Mouse (Mus musculus) left cerebral cortex, postnatal 4 days (tissue): ENCODE measurements around the gene Fam172a. TPM values are rescaled to one million over a fixed set of nuclear protein-coding genes. Genes with fewer than 3 reads are reported as not detected.
A peak's percentile ranks its signal among the peaks of the same experiment; 100 is the strongest.

Experiments
- DNase-seq: peaks from one replicate; pipeline ENCODE4 v3.0.0-alpha.2; 2022
- intact Hi-C: fragments of 180-260 bp; cut with DNase I; formaldehyde crosslinking; loops from one replicate; pipeline ENCODE4 v1.15.1; 2025
- total RNA-seq, 2 experiments: library from RNA; stranded (reverse); gene quantifications; 2 replicates each; pipeline ENCODE4 v1.2.3; 2021

Gene Fam172a
- total RNA-seq, 2 experiments from 2014 or later, result 49.4 to 54.2 TPM

DNA sequence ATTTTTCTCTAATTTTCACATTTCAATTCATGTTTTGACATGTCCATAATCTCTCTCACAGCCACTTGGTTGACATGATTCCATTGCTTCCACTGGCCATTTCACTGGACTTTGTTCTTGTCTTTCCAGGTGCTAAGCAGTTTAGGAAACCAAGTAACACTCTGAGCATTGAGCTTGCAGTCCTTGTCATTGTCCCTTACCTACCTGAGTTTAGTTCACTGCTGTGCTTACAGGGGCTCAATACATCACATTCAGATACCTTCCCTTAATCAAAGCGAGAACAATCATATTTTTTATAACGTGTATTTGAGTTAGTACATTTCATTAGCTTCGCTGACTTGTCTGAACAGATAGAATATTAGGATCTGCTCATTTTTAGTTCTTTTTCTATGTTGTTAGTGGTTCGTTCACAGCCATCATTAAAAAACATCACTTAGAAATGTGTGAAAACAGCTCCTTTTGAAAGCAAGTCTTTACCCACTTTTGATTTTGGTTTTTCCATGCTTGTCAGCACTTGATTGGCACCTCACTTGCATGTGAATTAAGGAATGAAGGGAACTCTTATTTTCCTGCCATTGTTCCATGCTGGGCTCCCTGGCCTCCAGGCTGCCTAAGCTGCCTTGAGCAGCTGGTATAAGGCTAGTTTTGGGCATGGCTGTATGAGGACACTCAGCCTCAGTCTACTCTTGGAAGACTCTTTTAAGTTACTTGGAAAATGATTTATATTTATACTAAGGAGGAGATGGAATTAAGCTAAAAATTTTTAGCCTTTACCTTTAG, 257.9 kb downstream of the Fam172a start:
- no peak for DNase-seq
- intact Hi-C loops, result no loop called here

DNA sequence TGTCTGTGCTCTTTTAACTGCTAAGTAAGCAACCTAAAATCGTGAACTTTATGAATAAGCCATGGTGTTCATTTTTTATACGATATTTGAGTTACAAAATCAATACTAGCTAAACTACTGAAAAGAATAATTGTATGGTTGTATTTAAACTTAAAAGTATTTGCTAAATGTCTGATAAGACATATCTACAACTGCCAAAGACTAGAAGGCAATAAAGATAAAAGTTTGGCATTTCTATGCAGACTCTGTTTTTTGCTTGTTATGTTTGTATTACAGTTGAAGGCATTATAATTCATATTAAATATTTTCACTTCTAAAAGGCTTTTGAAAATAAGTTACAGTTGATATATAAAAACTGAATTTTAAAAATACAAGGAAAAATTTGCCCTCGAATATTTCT, 274.4 kb downstream of the Fam172a start:
- no peak for DNase-seq
- intact Hi-C loops, result no loop called here

DNA sequence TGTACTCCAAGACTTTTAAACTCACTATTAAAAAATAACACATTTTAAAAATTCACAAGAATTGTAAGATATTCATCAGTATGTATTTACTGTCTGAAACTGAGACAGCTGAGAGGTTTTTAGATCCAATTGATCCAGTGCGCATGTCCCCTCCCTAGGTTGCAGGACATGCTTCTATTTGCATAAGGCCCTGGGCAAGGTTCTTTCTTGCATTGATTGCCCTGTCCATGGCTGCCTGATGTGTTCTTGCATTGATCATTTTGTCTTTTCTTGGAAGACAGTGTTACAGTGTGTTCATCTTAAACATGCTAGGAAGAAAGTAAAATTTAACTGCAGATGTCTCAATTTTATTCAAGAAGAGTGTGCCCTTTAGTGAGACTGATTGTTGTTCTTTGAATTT, 275.3 kb downstream of the Fam172a start:
- intact Hi-C loops, result no loop called here
- DNase-seq, result no peak

DNA sequence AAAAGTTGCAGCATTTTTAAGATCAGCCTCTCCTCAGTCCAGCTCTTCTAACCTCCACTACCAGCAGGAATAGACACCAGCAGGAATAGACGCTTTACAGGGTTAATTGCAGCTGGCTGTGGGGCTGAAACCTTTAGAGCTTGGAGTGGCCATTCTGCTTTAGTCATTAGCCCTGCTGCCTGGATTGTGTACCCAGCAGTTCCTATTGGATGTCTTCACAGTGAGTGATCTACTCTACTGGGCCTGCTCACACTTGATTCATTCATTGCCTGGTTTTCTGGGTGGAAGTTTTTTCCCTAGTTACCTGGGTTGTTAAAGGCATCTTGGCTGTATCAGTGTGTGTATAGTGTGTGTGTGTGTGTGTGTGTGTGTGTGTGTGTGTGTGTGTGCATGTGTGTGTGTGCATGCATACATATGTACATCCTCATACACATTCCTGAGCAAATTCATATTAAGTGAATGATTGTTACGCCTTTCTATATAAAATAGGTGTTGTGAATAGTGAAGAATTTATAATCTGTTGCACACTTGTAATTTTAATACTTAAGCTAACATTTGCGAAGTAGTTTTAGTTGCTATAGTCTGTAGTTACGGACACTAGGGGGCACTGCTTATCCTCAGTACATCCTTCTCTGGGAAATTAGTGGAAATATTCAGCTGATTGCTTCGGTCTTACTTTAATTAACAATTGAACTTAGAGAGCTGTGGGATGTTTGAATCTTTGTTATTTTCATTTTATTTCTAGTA, 280.4 kb downstream of the Fam172a start:
- intact Hi-C loops, result loop anchor here (5.0 kb wide), 1 partner anchor 195 kb away; no protein-coding TSS in a partner anchor
- peak; percentile 37 for DNase-seq

DNA sequence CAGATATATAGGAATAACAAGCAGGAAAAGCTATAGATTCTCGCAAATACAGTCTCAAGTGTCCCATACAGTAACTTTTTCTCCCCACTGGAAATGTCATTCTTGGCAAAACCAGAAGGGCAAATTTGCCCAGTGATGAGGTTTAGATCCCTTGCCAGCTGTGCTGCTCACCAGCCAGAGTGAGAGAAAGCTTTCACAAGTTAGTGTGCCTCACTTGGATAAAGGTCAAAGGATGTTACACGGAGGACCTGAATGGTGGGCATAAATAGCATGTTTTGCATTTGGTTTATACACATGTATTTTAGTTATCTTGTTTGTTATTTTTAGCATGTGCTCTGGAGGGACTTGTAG, 281.0 kb downstream of the Fam172a start:
- intact Hi-C loops, result loop anchor here (5.0 kb wide), 1 partner anchor 194 kb away; no protein-coding TSS in a partner anchor
- peak; percentile 3 for DNase-seq

DNA sequence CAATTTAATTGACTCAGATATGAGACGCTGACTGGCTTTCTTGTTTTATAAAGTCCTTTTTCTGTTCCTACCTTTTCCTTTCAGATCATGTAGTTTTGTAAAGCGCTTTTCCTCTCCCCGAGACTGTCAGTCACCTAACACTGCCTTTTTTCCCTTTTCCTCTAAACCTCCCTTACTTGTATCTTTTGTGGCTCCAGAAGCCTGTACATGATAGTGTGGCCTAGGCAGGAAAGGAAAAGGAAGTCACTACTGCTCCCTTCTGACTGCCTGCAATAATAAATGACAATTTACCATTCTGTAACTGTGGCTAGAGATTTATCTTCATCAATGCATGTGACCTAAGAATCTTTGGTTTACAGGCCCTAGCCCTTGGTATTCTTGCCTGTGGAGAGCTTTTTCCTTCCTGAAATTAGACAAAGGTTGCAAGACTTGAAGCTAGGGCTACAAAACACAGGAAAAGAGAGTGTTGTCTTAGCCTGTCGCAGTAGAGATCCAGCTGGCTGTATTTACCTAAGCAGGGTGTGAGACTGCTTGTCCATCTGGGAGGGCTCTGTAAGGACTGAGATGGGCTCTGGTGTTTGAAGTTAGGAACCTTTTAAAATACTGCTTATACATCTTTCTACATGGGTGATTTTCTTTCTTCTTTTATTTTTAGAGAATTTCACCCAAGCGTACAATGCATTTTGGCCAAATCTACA, 289.5 kb downstream of the Fam172a start:
- no peak for DNase-seq
- intact Hi-C loops, result no loop called here

DNA sequence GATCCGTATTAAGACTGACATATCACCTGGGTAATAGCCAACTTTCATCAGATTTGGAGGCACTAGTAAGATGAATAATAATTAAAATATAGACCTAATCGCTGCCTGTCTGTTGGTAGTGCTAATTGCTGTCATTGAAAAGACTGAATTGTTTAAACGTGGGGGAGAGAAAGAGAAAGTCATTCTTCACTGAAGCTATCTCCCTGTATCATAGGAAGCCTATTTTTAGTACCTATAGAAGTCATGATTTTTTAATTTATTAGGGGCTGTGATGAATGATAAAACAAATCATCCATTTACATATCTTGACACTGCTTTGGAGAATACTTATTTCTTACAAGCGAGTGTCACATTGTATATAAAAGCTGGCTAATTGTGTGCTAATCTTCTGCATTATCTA, 302.8 kb downstream of the Fam172a start:
- intact Hi-C loops, result no loop called here
- DNase-seq, result no peak

DNA sequence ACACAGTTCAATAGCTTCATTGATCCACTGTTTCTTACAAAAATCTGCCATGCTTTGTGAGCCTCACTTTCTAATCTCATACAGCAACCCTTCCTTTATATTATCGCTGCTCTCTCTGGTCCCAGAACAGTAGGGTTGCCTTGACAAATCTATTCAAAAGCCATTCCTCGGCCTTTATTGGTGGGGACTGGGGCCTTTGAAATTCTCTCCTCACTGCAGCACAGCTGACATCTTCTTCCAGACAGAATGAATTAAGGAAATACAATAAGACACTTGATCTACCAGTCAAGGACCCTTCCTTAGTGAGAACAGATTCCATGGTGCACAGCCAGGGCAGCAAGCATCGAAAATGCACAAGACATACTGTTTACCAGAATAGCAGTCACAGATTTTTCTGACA, 303.5 kb downstream of the Fam172a start:
- intact Hi-C loops, result no loop called here

DNA sequence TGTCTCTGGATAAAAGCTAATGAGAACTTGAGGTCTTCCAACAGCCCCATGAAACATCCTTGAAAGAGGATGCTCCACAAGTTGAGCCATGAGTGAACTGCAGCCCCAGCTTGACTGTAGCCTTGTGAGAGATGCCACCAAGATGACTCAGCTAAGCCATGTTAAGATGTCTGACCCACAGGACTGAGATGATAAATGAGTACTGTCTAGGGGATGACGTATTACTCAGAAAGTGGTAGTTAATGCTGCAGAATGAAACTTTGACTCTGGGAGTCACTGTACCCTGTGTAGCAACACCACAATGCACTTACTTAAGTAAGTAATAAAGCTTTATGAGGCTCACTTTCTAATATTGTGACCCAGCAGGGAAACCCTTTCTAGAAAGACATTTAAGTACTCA, 308.3 kb downstream of the Fam172a start:
- intact Hi-C loops, result no loop called here
- DNase-seq, result no peak

More for the DNA sequence above, 303.5 kb downstream of the Fam172a start:
- DNase-seq, result no peak

DNA sequence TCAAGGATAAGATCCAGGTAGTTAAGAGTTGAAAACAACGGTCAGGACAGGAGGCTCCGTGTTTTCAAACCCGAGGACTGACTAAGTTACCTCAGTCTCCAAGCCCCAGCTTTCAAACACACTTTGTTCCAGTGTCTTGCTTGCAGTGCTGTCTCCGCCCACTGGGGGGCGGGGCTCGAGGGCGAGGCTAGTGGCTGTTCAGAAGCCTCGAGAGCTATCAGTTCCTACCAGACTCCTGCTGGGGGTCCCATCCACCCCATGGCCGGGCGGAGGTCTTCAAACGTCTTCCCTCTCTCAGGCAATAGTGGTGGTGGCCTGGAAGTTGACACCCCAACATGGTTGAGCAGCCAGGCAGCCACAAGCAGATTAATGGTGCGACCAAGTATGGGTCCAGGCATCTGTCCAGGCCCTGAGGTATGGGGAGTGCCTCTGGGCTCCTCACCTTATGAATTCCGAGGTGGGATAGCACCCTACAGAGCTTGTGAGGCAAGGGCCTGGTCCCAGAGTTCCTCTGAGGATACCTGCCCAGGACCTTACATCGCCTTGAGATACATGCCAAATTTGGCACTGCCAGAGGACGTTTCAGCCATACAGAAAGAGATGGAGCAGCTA, 323.0 kb downstream of the Fam172a start, which contains the start of gene Pou5f2:
Gene Pou5f2, plus strand, starts transcription at position 220 of the 612 bp plus-strand sequence.
- intact Hi-C loops, result no loop called here
- DNase-seq, result peak; percentile 19

DNA sequence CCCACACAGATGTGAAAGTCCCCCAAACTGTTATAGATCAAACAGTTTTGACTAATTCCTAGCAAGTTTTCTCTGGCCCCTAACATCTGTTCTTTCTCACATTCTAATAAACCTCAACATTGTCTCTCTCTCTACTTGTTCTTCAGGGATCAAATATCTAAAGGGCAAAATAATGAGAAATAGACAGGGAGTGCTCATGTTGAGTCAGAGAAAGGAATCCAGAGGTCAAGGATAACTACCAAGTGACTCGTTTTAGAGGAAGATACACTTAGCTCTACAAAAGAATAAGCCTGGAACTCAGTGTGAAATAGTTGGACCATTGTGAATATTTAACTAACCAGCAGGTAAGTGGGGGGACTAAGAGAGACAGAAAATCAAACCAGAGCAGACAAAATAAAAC, 331.0 kb downstream of the Fam172a start:
- intact Hi-C loops, result no loop called here
- no peak for DNase-seq

DNA sequence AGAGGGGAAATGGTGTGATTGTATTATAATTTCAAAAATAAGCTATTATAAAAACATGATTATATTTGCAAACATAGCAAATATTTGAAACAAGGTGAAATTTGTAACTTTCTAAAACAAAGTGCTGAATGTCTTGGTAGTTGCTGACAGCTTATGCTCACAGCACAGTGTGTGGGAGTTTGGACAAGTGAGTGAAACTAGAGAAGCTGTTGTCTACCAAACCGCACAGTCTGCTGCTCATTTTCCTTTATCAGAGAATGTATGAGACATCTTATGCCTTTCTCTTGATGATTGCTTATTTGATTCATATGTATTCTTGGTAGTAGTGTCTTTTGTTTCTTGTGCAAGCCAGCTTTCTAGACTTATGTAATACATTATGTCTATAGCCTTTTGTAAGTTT, 335.4 kb downstream of the Fam172a start:
- intact Hi-C loops, result no loop called here
- no peak for DNase-seq

DNA sequence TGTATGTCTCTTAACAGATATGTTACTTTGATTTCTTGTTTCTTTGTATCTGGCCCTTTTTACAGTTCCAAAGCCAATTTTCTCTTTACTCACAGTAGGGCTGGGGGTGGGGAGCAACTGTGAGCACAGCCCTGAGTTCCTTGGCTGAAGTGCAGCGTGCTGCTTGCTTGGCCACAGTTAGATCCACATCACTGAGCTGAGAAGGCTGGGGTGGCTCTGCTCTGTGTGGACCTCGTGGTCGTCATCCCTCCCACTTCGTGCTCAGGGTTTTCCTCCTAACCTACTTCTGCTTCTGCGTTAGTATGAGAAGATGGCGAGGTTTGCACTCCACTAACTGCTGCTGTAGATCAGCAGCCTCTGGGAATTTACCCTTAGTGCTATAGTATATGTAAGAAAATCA, 341.4 kb downstream of the Fam172a start:
- intact Hi-C loops, result no loop called here
- DNase-seq, result no peak

DNA sequence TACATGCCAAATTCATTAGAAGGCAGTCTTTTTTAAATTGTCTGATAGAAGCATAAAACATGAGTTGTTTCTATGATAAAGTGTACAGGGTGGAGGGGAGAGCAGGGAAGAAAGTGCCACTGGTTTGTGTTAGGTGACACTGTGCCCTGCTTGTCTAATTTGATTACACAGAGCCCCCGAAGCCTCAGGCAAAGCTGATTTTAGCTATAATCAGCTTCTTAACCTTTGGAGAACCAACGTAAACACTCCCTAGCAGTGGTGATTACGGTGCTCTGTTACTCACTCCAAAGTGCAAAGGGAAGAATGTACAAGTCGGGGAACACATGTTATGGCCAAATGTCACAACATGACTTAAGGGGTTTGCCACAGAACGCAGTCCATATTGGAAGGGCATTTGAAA, 343.3 kb downstream of the Fam172a start:
- intact Hi-C loops, result no loop called here
- no peak for DNase-seq

DNA sequence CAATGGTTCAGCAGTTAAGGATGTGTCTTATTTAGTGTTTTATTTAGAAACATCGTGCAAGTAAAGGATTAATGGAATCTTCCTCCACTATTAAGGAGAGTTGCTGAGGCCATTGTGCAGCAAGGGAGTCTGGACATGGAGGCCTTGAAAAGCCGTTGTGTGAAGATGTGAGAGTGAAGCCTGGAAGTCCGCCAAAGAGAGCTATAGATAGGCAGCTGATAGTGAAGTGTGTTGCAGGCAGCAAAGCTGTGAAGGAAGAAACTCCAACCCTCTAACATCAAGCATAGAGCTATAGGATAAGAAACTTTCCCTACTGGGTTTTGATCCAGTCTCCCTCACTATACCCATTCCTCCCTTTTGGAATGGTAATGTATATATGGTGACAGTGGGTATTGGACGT, 385.9 kb downstream of the Fam172a start:
- DNase-seq, result no peak
- intact Hi-C loops, result no loop called here

DNA sequence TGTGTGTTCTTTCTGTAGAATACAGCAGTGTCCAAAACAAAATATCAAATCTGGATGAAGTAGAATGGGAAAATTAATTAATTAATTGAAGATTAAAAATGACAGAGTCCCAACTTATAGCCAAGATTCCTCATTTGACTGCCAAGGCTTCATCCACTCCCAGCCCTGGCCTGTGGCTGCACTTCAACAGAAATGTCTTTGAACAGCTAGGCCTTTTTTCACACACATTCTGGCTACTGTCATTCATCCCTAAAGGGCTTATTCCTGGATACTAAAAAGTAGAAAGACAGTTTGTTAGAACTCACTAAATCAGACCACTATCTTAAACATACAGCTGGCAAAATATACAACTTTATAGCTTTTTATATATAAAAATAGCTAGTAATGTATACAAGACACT, 388.9 kb downstream of the Fam172a start:
- DNase-seq, result no peak
- intact Hi-C loops, result no loop called here

DNA sequence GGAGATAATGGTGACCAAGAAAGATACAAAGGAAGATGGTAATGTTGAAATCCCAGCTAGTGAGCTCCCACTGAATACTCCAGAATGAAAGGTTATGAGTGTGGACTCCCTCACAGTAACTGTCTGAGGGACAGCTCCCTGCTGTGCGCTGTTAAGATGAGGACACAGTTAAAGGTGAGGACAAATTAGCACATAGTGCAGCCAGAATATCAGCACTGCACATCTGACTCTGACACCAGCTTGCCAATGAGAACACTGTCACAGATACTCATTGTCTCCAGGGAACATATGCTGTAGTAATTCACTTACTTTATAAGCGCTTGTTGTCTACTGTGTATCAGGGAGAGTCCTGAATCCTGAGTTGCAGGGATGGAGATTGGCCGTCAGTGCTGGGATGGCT, 390.1 kb downstream of the Fam172a start:
- intact Hi-C loops, result no loop called here
- no peak for DNase-seq

DNA sequence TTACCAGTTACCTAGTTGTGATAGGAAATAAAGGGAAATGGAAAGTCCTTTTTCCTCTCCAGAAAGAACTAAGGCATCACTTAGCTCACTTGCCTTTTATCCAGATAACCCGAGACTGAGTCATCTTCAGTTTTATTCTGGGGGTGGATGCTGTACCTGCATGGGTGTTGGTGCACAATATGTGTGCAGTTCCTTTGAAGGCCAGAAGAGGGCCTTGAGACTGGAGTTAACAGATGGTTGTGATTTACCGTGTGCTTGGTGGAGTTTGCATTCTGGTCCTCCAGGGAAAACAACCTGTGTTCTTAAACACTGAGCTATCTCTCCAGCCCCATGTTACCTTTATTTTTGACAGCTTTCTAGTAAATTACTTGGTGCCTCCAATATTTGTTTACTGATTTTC, 392.5 kb downstream of the Fam172a start:
- DNase-seq, result no peak
- intact Hi-C loops, result no loop called here

DNA sequence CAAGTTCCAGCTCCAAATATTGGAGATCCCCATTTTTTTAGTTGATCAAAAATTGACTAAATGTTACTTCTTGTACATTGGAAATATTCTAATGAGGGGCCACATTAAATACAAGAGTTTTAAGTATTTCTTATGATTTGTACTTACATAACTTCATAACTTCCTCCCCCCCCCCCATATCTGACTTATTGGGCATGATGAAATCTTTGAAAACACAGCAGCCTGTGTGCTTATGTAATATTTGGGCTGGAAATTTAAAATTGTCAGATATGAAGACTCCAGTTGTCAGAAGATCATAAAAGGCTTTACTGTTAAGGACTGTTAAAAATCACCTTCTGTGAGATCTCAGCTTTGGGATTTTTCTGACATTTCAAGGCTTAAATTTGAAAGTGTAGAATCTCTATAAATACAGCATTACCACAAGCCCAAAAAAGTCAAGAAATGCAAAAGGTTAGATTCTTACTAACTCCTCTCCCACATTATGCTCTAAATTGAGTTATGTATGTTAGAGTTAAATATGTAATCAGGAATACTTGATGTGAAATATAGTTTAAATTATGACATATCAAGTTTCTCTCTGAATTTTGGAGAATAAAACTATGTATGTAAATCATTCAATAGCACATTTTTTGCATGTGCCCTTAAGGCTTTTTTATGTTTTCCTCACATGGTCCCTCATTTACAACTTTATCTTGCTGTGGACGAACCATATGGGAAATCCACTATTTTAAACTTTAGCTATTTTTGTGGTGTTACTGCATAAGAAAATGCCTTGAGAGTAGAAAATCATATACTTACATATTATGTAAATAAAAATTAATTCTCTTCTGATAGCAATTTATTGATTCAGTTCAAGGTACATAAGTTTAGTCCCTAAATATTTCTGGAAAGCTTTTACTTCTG, 393.5 kb downstream of the Fam172a start:
- intact Hi-C loops, result no loop called here
- DNase-seq, result no peak

DNA sequence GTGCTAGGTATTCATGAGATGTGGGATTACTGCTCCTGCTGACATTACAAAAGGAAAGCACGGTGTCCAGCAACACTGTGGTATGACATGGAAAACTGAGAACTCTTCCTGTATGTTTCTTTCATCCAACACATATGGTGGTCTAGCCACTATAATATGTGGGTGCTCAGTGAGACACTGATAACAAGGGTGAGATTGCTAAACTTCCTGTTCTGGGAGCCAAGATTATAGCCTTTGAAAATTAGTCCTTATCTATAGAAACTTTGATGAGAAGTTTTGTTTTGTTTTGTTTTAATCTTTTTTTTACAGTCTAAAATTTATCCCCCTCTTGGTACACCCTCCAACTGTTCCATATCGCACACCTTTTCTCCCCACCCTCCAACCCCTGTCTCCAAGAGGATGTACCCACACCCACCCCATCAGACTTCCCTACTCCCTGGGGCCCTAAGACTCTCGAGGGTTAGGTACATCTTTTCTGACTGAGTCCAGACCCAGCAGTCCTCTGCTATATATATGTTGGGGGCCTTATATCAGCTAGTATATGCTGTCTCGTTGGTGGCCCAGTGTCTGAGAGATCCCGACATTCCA, 397.1 kb downstream of the Fam172a start:
- intact Hi-C loops, result no loop called here
- no peak for DNase-seq
